Mouse (Mus musculus) megakaryocyte, embryonic 14.5 days (primary cell): ENCODE results near the gene Rab1a.

ENCODE experiments used
- FLI1 ChIP-seq: IDR thresholded peaks from 2 replicates; pipeline ENCODE4 v1.6.1; 2012; ENCODE audit warnings: low read length, inconsistent platforms, mixed read lengths
- GATA1 ChIP-seq: IDR thresholded peaks from 3 replicates; pipeline ENCODE4 v1.6.1; 2012; ENCODE audit warnings: mixed read lengths, low read length, inconsistent platforms, borderline replicate concordance

- TF ChIP-seq GATA1 (no peak), FLI1 (no peak)
These were observed 16.0 kb downstream of the Rab1a start for GRCm38 (mm10) chr11:20217227-20217626.
